Mouse (Mus musculus): ENCODE measurements around the gene Mypn. TPM values are rescaled to one million over a fixed set of nuclear protein-coding genes. Genes with fewer than 3 reads are reported as not detected.
A peak's percentile ranks its signal among the peaks of the same experiment; 100 is the strongest.

The Mypn gene
- total RNA-seq, 4 experiments from 2014 or later: 3.5 to 4.4 (median 4.0) TPM

DNA sequence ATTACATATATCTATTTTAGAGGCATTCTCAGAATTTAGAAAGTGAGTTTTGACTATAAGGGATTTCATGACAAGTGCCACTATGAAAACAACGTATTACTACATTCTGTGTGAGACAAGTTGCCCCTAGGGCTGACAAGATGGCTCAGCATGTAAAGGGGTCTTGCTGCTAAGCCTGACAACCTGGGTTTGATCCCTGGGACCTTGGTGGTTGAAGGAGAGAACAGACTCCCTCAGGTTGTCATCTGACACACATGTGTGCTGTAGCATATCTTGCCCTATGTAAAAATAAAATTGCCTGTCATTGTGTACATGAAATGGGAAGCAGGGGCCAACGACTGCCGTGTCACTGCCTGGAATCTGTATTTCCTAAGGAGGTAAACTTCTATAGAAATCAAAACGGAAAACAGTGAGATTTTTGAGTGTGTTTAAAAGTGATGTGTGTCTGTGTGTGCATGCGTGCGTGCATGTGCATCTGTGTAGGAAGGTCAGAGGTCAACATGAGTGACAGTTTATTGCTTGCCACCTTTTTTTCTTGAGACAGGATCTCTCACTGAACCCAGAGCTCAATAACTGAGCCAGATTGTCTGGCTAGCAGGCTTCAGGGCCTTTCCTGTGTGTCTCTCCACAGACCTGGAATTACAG is 89.9 kb downstream of the Mypn start:
- no peak for DNase-seq (ENCODE audit: low spot score in 2 of 2)

DNA sequence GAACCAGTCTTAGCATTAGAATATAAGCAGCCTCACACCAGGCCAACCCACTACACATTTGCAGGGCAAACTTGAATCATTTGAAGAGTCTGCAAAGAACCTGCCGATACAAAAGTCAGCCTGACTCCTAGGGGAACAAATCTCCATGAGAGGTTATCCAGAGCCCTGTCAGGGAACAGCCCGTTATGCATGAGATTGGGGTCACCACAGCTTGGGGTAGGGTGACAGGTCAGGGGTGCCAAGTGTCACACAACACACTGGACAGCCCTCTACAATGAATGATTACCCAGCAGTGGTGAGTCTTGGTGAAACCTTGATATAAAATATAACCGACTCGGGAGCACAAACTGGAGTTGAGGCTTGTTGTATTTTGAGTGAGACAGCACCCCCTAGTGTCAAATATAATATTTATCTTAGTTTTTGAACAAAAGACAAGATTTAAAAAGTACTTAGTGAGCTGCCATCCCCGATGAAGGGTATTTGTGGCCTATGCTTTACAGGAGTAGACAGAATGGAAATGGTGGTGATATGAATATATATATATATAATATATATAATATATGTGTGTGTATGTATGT is 90.6 kb downstream of the Mypn start:
- DNase-seq (ENCODE audit: low spot score in 2 of 2): no peak

DNA sequence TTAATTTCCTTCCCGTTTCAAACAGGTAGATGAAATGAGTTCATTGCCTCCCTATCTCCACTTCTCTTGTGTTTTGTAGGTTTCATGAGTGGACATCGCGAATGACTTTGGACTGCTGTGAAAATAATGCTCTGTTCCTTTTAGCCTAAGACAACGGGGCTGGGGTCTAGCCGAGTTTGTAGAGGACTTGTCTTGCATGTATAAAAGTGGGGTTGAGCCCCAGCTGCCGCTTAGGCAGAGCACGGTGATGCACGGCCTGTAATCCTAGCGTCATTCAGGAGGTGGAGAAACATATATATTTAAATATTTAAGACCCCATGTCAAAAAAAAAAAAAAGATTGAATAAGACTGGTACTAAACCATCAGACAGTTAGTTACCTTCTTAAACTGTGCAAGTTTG is 103.1 kb downstream of the Mypn start:
- no peak for DNase-seq (ENCODE audit: low spot score in 2 of 2)

DNA sequence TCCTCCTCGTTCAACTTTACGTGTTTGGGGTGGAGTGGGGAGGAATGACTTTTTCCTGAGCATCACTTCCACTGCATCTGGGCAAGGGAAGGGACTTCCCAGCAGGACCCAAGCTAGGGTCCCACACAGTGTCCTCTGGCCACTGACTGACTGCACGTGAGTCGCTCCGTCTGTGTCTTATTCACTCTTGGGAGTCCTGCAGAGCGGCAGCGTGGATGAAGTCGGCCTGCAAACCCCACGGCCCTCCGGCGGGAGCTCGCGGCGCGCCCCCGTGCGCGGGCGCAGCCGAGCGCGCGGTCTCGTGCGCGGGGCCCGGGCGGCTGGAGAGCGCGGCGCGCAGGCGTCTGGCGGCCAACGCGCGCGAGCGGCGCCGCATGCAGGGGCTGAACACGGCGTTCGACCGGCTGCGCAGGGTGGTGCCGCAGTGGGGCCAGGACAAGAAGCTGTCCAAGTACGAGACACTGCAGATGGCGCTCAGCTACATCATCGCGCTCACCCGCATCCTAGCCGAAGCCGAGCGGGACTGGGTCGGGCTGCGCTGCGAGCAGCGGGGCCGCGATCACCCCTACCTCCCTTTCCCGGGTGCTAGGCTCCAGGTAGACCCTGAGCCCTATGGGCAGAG is 103.7 kb downstream of the Mypn start:
- peak; percentile 64 for DNase-seq (ENCODE audit: low spot score in 2 of 2)

DNA sequence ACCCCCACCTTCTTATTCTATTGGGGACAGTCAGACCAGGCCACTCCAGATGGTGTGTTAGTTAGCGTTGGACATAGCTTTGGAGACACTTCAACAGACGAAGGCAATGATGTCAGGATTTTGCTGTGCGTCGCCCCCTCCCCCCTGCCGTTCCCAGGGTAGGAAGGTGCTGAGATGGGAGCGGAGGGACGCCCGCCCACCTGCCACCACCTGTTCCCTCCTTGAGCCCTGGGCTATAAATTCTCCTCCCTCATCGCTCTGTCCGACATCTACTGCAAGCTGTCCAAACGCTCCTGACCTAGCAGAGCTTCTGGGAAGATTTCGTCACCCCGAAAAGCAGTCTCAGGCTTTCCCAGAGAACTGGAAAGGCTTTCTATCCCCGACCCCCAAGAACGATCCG is 104.2 kb downstream of the Mypn start, which contains the start of gene Atoh7:
Atoh7 (plus strand) TSS at position 131 of the 400 bp plus-strand sequence.
- DNase-seq (ENCODE audit: low spot score in 2 of 2): peak in 1 of 2 experiments; percentile 75

DNA sequence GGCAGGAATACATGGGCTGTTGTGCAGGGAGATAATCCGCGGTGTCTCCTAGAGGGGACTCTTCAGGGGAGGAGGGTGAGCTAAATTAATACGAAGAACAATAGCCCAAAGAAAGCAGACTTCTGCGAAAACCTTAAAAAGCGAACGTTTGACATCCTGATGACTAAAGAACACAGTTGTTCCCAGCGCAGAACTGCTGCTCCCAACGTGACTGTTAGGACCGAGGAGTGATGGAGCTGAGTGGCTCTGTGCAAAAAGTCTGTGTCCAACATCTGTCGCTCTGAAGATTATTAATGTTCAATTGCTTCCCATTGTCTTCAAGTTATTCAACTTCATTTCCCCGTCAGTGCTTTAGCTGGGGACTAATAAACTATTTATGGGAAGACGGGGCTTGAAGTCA is 105.6 kb downstream of the Mypn start:
- DNase-seq (ENCODE audit: low spot score in 2 of 2): no peak

DNA sequence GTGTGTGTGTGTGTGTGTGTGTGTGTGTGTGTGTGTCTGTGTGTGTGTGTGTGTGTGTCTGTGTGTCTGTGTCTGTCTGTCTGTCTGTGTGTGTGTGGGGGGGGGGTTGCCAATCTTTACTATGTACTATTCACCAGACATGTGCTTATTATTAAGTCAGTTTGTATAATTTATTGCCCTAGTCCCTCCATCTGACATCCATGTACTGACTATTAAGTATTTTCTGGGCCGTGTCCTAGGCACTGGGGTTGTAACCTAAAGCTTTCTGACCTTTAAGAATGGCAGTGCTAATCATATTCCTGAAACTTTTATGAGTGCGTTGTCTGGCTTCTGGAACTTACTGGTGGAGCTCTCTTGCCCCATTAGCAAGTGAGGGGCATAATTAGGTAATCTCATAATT is 107.0 kb downstream of the Mypn start:
- DNase-seq (ENCODE audit: low spot score in 2 of 2): no peak

DNA sequence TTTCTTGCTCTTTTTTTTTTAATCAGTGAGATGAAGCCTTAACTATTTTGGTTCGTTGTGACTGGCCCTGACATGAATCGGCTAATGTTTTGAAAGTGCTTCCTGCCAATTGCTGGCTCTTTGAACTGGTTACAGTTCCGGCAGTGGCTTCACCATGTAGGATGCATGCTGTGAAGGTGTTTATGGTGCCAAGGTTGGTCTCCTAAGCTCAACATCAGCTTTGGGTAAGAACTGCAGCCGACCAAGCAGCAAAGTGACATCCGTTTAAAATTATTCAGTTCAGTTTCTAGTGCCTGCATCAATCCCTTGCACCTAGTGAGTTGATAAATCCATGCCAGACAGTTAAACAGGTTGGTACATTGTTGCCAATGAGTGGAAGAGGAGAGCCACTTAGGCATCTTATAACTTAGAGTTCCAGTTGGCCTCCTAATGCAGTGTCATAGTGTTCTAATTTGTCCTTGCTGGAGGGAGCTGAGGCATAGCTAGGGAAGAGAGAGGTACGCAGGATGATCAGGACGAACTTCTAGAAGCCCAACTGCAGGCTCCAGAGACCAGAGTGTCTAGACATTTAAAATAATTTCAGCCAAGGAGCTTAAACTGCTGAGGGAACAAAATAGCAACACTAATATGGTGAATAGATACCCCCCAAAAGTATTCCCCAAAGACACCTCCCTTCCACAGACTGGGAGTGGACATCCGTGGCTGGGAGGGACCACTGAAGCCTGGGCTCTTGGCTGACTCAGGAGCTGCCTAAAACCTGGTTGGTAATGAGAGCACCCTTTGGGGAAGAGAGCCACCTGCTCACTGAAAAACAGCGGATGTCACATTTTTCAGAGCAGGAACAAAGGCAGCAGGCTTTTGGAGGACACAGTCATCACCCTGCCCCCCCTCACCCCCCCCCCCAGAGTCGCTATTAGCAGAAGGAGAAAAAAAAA is 110.9 kb downstream of the Mypn start:
- DNase-seq (ENCODE audit: low spot score in 2 of 2): no peak

DNA sequence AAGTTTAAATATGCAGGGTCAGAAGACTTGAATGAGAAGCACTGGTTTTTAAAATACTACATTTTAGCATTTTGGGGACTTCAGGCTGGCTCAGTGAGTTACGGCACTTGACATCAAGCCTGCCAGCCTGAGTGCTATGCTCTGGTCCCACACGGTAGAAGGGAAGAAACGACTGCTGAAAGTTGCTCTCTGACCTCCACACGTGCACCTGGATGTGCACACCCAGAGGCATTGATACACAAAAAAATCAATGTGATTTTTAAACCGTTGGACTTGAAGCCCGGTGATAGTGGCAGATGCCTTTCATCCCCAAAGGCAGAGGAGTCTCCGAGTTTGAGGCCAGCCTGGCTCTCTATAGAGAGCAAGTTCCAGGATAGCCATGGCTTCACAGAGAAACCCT is 111.8 kb downstream of the Mypn start:
- DNase-seq (ENCODE audit: low spot score in 2 of 2): no peak

DNA sequence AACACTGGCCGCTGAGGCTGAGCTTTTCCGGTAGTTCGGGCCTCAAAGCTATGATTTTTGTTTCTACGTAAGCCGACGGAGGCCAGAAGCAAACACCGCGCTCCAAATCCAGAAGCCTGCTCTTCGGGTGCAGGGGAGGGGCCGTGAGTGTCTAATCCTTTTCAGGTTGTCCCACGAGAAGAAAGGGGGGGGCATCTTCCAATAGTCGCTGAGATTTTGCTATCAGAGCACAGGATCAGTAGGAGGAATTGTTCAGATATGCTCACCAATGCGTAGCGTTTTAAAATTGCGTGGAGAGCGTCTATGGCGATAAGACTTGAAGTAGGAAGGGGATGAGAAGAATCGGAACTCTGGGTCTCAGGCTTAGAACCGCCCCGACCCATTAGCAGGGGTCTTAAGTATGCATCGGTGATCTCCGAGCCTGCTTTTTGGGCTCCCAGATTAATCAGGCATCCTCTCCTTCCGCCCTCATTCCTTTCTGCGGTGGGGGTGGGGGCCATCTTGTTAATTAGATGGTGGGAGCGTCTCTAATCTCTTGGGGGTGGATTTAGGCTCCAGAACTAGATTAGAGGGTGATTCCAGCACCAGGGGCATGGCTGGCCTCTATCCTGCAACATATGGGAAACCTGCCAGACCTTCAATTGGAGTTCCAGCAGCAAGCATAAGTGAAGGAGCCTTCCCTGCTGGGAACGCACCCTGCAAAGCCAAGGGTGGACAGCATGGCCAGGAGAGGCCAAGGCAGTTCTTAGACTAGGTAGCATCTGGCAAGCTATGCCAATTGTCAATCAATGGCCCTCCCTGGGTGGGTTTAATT is 113.8 kb downstream of the Mypn start:
- DNase-seq (ENCODE audit: low spot score in 2 of 2): peak in 1 of 2 experiments; percentile 11

DNA sequence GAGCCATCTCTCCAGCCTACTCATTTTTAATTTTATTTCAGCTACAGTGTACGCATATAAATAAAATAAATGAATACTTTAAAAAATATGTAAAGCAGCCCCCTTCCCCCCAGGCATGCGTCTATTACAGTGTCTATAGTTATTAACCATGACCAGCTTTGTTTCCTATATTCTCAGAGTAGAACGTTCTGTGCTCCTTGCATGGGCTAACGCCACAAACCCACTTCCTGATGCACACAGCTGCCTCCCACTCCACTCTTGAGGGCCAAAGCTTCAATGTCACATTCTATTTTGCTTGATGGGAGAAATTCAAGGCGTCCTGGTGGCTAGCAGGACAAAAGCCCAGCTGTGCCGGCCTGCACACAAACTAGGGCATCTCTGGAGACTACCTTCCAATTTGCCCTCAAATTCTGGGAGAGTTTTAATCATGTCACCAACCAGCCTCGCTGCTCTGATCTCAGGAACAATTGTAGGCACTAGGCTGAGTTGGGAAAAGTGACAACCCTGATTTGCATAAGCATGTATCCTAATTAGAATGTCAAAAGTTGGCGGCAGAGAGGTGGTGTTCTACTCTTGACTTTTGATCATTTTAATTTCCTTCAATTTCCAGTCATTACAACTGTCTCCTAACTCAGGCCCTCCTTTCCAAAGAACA is 114.5 kb downstream of the Mypn start:
- DNase-seq (ENCODE audit: low spot score in 2 of 2): peak in 1 of 2 experiments; percentile 7

DNA sequence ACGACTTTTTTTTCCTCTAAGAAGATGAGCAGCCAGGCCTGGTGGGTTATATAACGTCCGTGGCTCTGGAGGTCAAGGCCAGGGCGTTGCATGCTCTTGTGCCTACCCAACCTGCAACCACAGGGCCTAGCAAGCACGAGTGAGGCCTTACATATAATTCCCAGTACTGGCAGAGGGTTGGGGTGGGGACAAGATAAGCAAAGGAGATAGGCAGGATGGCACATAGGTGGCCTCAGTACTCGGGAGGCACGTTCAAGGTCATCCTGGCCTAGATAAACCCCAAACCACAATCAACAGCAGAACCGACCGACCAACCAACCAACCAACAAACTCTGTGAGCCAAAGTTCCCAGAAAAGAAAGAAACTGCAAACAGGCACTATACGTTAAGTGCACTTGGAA is 117.4 kb downstream of the Mypn start:
- DNase-seq (ENCODE audit: low spot score in 2 of 2): no peak

DNA sequence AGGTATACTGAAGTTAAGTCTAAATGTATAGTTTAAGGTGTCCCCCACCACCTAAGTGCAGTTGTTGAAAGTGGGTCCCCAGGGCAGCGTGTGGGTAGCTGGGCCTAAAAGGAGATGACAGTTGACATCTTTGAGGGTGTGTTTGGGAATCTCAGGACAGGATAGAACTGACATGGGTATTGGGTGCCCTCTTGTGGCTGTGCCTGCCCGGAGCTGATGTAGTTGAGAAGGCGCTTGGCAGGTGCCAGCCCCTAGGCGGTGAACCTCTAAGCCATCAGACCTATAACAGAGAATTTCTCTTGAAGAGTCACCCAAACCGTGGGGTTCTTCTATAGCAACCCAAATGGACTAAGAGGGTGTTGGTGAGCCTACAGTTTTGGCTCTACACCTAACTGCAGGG is 137.8 kb downstream of the Mypn start:
- peak; percentile 39 to 69 for DNase-seq (ENCODE audit: low spot score in 2 of 2)

Other genes starting within 250 kb of the Mypn start
- gene Rufy2, start 223.7 kb downstream of the Mypn start, total RNA-seq (2022): 100 to 1,000 TPM in 1 of 4 experiments, 10 to 100 TPM in 3; 87.2 to 102 (median 93.0) TPM
- 10 to 100 TPM; 45.0 to 55.4 (median 47.2) TPM for gene Hnrnph3, start 179.7 kb downstream of the Mypn start, total RNA-seq (2022)
- 1 to 10 TPM; 1.7 to 3.4 (median 2.6) TPM for gene Pbld2, start 179.6 kb downstream of the Mypn start, total RNA-seq (2022)
- under 1 TPM in 3 of 4 experiments, not detected in 1; 0.14 to 0.91 (median 0.30) TPM for gene Pbld1, start 143.8 kb downstream of the Mypn start, total RNA-seq (2022)
- 1 to 10 TPM; 1.7 to 2.8 (median 2.3) TPM for gene Atoh7, start 104.3 kb downstream of the Mypn start, total RNA-seq (2022)
- gene Herc4, start 39.9 kb upstream of the Mypn start, total RNA-seq (2022): 10 to 100 TPM; 46.1 to 57.5 (median 53.0) TPM
- 10 to 100 TPM; 14.2 to 16.5 (median 14.7) TPM for gene Sirt1, start 177.8 kb upstream of the Mypn start, total RNA-seq (2022)
- gene Dnajc12, start 178.5 kb upstream of the Mypn start, total RNA-seq (2022): 10 to 100 TPM; 25.0 to 33.4 (median 27.9) TPM
- gene Gm7075, start 217.8 kb upstream of the Mypn start, total RNA-seq (2022): not detected
- 1 to 10 TPM; 3.2 to 4.6 (median 4.0) TPM for gene Ctnna3, start 226.1 kb upstream of the Mypn start, total RNA-seq (2022)

Measured in left cerebral cortex, adult 8-10 months (tissue).